Mouse (Mus musculus) small intestine, adult 2 months (tissue): ENCODE results near the gene Eno2. TPM values are rescaled to one million over a fixed set of nuclear protein-coding genes. Genes with fewer than 3 reads are reported as not detected.
"Not testable (repeated sequence)": the region's sequence is repeated elsewhere in the genome, so short reads cannot be mapped to it uniquely, and the experiment has no call there.

Source experiments
- H3K27ac ChIP-seq: fragments of 200-500 bp; 2 replicates; pipeline ENCODE4 v1.5.1; 2012; ENCODE audit warnings: low read depth, low read length, control low read depth, inconsistent platforms; ENCODE audit not compliant: insufficient read depth
- H3K27me3 ChIP-seq: fragments of 200-500 bp; 2 replicates; pipeline ENCODE4 v1.6.1; 2012; ENCODE audit warnings: mild to moderate bottlenecking, moderate library complexity, low read length, inconsistent platforms; ENCODE audit not compliant: control insufficient read depth, insufficient read depth
- H3K36me3 ChIP-seq: fragments of 200-500 bp; 2 replicates; pipeline ENCODE4 v1.6.1; 2012; ENCODE audit warnings: mild to moderate bottlenecking, low read length, control low read depth, inconsistent platforms; ENCODE audit not compliant: control insufficient read depth, insufficient read depth
- H3K4me1 ChIP-seq: fragments of 200-500 bp; 2 replicates; pipeline ENCODE4 v1.6.1; 2012; ENCODE audit warnings: low read length, inconsistent platforms, mixed read lengths; ENCODE audit not compliant: control insufficient read depth, insufficient read depth, insufficient read length
- H3K4me3 ChIP-seq: fragments of 200-500 bp; 2 replicates; pipeline ENCODE4 v1.5.1; 2012; ENCODE audit warnings: low read depth, mild to moderate bottlenecking, control low read depth, inconsistent platforms, low read length, moderate library complexity
- CTCF ChIP-seq: fragments of 200-500 bp; IDR thresholded peaks from 2 replicates; pipeline ENCODE4 v1.5.1; 2012; ENCODE audit warnings: low read depth, mild to moderate bottlenecking, control low read depth, inconsistent platforms, low read length, moderate library complexity, mixed read lengths; ENCODE audit not compliant: insufficient replicate concordance, insufficient read length; ENCODE audit errors: extremely low read depth
- POLR2A ChIP-seq: fragments of 200-500 bp; IDR thresholded peaks from 2 replicates; pipeline ENCODE4 v1.6.1; 2012; ENCODE audit warnings: low read depth, mild to moderate bottlenecking, control low read depth, inconsistent platforms, low read length, moderate library complexity
- WGBS: fragments of 180-500 bp; shearing (Covaris S2); methylation state at CpG from one replicate; pipeline ENCODE4 v1.1.7; 2018; 5-methylcytosine and 5-hydroxymethylcytosine counted together
- polyA plus RNA-seq: library from polyadenylated mRNA; depleted of rRNA; stranded (reverse); fragments of >200 nt; gene quantifications from 2 replicates; pipeline ENCODE4 v1.2.3, GENCODE M21; 2012

Eno2 gene
- polyA plus RNA-seq, 1 experiment = 1.7 TPM

DNA sequence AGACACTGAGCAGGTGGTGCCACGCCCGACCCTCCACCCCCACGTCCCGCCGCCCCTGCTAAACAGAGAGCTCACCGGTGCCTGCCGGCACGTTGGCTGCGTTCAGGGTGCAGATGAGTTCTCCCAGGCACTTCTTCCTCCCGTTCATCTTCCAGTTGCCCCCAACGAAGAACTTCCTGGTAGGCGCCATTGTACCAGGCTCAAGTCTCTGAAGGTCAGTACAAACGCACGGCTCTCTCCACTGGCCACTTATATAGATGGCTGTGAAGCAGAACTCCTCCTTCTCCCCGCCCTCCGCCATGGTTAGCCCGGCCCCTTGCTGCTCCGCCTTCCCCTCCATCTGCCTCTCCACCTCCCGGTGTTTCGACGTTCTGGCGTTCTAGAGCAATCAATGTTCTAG lies 44.5 kb upstream of the Eno2 start, which contains the start of gene Tpi1:
TSS of gene Tpi1 (minus strand) at position 364 of the 400 bp plus-strand sequence.
- under 1% methylated on average over 22 of the region's 22 CpGs for WGBS
- H3K36me3 ChIP-seq = peaks cover 36% of the 10 kb centered on the region
- TF ChIP-seq CTCF = no peak
- peak; percentile 97 for TF ChIP-seq POLR2A
- peak within 1 kb of the TSS; percentile 88 for H3K4me3 ChIP-seq
- H3K27me3 ChIP-seq = no peaks in the 10 kb centered on the region
- peaks cover 13% of the 10 kb centered on the region; the same call in 1 of the 2 replicates for H3K4me1 ChIP-seq
- H3K27ac ChIP-seq = peak within 1 kb of the TSS; percentile 65

DNA sequence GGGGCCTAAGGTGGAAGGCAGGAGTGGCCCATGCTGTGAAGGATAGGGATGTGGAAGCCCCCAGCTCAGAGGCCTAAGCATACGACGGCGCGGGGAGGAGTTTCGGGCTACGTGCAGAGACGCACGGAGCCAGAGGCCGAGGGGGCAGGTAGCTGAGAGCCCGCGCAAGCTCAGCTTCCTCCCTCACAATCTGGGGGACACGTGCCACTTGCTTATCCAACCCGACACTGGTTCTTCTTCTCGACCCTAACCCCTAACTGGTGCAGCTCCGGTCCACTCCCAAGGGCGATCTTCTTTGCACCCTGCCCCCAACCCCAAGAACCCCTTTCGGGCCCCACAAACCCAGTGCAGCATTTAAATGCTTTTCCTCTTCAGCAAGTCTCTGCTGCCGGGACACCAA lies 44.0 kb upstream of the Eno2 start:
- peaks cover 34% of the 10 kb centered on the region for H3K36me3 ChIP-seq
- 0% methylated on average over 18 of the region's 18 CpGs for WGBS

DNA sequence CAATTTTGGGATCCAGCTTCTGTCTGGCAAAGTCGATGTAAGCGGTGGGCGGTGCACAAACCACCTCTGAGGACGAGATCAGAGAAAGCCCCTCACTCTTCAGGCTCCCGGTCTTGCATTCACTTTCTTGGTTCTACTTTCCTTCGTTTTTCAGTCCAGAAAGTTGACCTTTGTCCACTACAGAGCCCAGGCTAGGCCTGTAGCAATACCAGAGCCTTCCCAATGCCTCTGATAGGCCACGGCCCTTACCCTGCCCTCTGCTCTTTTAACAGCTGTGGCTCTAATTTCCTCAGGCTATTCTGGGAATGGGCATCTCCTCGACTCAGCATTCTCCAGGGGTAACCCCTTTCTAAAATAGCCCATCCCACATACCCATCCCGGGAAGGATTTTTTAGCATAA lies 43.4 kb upstream of the Eno2 start:
- Histone ChIP-seq H3K4me3 (peak overlapping the region; percentile 88), H3K27ac (peak overlapping the region; percentile 65), H3K27me3 (no peaks in the 10 kb centered on the region), H3K4me1 (peaks cover 17% of the 10 kb centered on the region; the same call in 1 of the 2 replicates), H3K36me3 (peaks cover 29% of the 10 kb centered on the region)
- WGBS = 16% methylated on average over 9 of the region's 9 CpGs
- no peak for TF ChIP-seq POLR2A

More for the DNA sequence above, 44.0 kb upstream of the Eno2 start:
- Histone ChIP-seq H3K27ac (peak overlapping the region; percentile 65), H3K4me1 (peaks cover 13% of the 10 kb centered on the region; the same call in 1 of the 2 replicates), H3K27me3 (no peaks in the 10 kb centered on the region), H3K4me3 (peak overlapping the region; percentile 88)
- no peak for TF ChIP-seq CTCF
- no peak; the same call in 1 of the 2 replicates for TF ChIP-seq POLR2A

DNA sequence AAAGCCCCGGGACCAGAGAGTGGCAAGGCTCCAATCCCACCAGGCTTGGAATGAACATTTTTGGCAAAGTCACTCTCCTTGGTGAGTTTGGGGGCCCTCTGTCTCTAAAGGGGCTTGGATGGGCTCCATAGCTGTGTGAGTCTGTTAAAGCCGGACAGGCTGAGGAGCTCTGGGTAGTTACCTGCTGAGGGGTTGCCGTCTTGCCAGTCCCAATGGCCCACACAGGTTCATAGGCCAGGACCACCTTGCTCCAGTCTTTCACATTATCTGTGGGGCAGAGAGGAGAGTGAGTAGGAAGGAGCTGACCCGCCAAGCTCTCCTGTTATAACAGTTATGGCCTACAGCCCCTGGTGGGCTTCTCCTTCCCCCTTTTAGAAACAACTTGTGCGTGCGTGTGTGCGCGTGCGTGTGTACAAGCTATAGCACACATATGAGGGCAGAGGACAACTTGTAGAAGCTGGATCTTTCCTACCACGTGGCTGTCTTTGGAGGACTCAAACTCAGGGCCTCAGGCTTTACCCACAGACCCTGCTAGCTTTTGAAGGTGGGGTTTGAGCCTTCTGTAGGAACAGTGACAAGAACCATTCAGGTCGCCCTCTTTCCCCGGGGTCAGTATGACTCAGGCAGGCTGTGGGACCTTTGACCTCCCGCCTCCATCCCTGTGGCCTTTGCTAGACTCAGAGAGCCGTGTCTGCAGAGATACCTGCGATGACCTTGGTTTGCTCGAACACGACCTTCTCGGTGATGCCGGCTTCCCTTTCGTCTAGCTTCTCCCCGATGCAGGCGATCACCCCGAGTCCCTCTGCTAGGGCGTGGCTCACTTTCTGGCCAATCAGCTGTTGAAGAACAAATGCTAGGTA lies 42.5 kb upstream of the Eno2 start:
- 58% methylated on average over 24 of the region's 24 CpGs for WGBS
- Histone ChIP-seq H3K27me3 (no peaks in the 10 kb centered on the region), H3K4me3 (peak overlapping the region; percentile 88), H3K4me1 (peaks cover 24% of the 10 kb centered on the region; the same call in 1 of the 2 replicates), H3K27ac (peak overlapping the region; percentile 65), H3K36me3 (peaks cover 20% of the 10 kb centered on the region)
- TF ChIP-seq POLR2A (no peak), CTCF (no peak)

DNA sequence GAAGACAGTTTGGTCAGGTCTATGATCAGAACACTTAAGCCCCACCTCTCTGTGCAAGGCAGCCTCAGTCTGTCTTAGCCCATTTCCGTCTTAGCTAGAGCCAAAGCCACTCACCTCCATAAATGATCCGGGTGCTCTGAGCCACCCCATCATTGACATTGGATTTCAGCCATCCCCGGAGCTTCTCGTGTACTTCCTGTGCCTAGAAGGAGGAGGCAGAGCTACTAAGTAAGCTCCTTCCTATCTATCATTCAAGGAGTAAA lies 41.9 kb upstream of the Eno2 start:
- no peak for TF ChIP-seq POLR2A
- no peak for TF ChIP-seq CTCF
- Histone ChIP-seq H3K4me3 (no peak overlapping the region), H3K4me1 (peaks cover 26% of the 10 kb centered on the region; the same call in 1 of the 2 replicates), H3K36me3 (peaks cover 16% of the 10 kb centered on the region), H3K27ac (no peak overlapping the region), H3K27me3 (no peaks in the 10 kb centered on the region)
- 27% methylated on average over 4 of the region's 4 CpGs for WGBS

DNA sequence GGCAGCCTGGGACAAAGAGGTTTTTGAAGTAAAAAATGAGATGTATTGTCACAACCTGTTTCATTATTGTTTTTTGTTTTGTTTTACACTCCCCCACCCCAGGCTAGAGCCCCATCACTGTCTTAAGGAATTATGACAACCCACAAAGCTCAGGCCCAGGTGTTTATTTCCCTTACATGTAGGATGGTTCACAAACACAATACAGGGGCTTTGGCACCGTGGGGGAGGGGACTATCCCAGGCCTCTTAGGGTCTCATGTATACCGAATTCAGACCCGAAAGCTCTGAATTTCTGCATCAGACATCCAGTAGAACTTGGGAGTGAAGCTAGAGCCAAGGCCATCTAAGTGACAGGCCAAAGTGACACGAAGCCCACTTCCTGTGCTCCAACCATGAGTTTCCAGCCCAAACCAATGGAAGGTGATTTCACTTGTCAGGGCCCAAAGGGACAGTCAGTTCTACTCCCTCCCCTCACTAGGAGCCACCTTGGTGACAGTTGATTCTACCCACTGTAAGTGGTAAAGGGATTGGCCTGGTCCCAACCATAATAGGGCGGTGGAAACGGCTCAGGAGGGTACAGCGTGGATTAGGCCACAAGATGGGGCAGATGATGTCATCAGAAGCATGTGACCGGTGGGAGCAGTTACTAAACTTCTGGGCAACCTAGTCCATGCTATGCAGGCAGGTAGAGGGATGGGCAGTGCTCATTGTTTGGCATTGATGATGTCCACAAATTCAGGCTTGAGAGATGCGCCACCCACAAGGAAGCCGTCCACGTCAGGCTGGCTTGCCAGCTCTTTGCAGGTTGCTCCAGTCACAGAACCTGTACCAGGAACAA lies 41.3 kb upstream of the Eno2 start:
- H3K4me3 ChIP-seq, H3K27me3 ChIP-seq, H3K27ac ChIP-seq: not testable (repeated sequence)
- WGBS = 80% methylated on average over 11 of the region's 11 CpGs
- peaks cover 16% of the 10 kb centered on the region for H3K36me3 ChIP-seq
- peaks cover 27% of the 10 kb centered on the region; the same call in 1 of the 2 replicates for H3K4me1 ChIP-seq
